Mouse (Mus musculus): ENCODE measurements around the gene Prdm10. TPM values are rescaled to one million over a fixed set of nuclear protein-coding genes. Genes with fewer than 3 reads are reported as not detected.
A peak's percentile ranks its signal among the peaks of the same experiment; 100 is the strongest.

The Prdm10 gene
- polyA plus RNA-seq, 1 experiment from 2014 or later = 1.1 TPM

DNA sequence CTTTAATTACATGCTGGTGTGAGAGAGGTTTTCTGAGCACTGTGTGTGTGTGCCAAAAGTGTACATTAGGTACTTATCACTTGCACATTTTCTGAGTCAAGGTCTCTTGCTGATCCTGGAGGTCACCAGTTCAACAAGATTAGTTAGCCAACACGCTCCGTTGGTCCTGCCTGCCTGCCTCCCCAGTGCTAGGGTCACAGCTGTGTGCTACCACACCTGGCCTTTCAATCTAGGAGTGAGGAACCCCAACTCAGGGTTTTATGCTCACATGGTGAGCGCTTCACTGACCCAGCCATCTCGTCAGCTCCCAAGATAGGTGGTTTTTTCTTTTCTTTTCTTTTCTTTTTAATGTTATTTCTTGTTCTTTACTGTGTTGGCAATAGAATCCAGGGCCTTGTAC is 11.6 kb downstream of the Prdm10 start:
- H3K9me3 ChIP-seq (ENCODE audit: control insufficient read depth, low read length) = no peaks in the 10 kb centered on the region
- WGBS = 72% methylated on average over 4 of the region's 4 CpGs

GRCm38 (mm10) chr9:31293208-31293607 is 12.9 kb downstream of the Prdm10 start:
- H3K27ac ChIP-seq (replicated peaks) = no peak overlapping the region
- H3K4me1 ChIP-seq (replicated peaks; ENCODE audit: control insufficient read depth, insufficient read depth) = no peaks in the 10 kb centered on the region
- H3K36me3 ChIP-seq (ENCODE audit: control insufficient read depth, insufficient read depth, low read length) = no peaks in the 10 kb centered on the region
- H3K27me3 ChIP-seq (ENCODE audit: control insufficient read depth, insufficient read depth, low read length) = no peaks in the 10 kb centered on the region
- DNase-seq (ENCODE audit: low spot score) (no peak), ATAC-seq (ENCODE audit: low FRiP score, low TSS enrichment) (no peak)
- 67% methylated on average over 2 of the region's 2 CpGs for WGBS
- H3K4me2 ChIP-seq (replicated peaks; ENCODE audit: low read depth) = no peak overlapping the region
- no peak overlapping the region for H3K9ac ChIP-seq (ENCODE audit: low read length)
- no peak overlapping the region for H3K4me3 ChIP-seq (ENCODE audit: low read depth, low read length)
- TF ChIP-seq EP300 (optimal IDR thresholded peaks at IDR 0.05) = no peak
- TF ChIP-seq CTCF (IDR thresholded peaks at IDR 0.05; ENCODE audit: low read depth) = no peak
- H3K9me3 ChIP-seq (ENCODE audit: control insufficient read depth, low read length) = no peaks in the 10 kb centered on the region

More for the DNA sequence above, 11.6 kb downstream of the Prdm10 start:
- H3K4me2 ChIP-seq (replicated peaks; ENCODE audit: low read depth) = no peak overlapping the region
- H3K36me3 ChIP-seq (ENCODE audit: control insufficient read depth, insufficient read depth, low read length) = no peaks in the 10 kb centered on the region
- no peak overlapping the region for H3K27ac ChIP-seq (replicated peaks)
- no peak overlapping the region for H3K9ac ChIP-seq (ENCODE audit: low read length)
- DNase-seq (ENCODE audit: low spot score) = no peak
- no peaks in the 10 kb centered on the region for H3K27me3 ChIP-seq (ENCODE audit: control insufficient read depth, insufficient read depth, low read length)
- H3K4me1 ChIP-seq (replicated peaks; ENCODE audit: control insufficient read depth, insufficient read depth) = no peaks in the 10 kb centered on the region
- TF ChIP-seq CTCF (IDR thresholded peaks at IDR 0.05; ENCODE audit: low read depth) (no peak), EP300 (optimal IDR thresholded peaks at IDR 0.05) (no peak)
- H3K4me3 ChIP-seq (ENCODE audit: low read depth, low read length) = no peak overlapping the region
- no peak for ATAC-seq (ENCODE audit: low FRiP score, low TSS enrichment)

DNA sequence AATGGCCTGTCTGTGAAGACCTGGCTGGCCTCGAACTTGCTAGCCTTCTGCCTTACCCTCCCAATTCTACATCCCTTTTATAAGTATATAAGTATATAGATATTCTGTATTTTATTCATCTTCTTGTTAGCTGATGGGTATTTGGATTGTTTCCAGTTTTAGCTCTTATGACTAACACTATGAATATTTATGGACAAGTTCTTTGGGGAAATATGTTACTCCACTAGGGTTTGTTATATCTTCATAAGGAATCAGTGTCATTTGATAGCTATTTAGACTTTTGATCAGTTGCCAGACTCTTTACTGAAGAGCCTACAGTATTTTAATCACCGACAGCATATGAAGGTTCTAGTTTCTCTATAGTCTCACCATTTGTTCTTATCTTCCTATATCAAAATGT is 15.0 kb downstream of the Prdm10 start:
- no peaks in the 10 kb centered on the region for H3K4me1 ChIP-seq (replicated peaks; ENCODE audit: control insufficient read depth, insufficient read depth)
- ATAC-seq (ENCODE audit: low FRiP score, low TSS enrichment) (no peak), DNase-seq (ENCODE audit: low spot score) (no peak)
- H3K4me2 ChIP-seq (replicated peaks; ENCODE audit: low read depth) = no peak overlapping the region
- 47% methylated on average over 2 of the region's 2 CpGs for WGBS
- TF ChIP-seq CTCF (IDR thresholded peaks at IDR 0.05; ENCODE audit: low read depth) (no peak), EP300 (optimal IDR thresholded peaks at IDR 0.05) (no peak)
- no peak overlapping the region for H3K4me3 ChIP-seq (ENCODE audit: low read depth, low read length)
- H3K9ac ChIP-seq (ENCODE audit: low read length) = no peak overlapping the region
- no peaks in the 10 kb centered on the region for H3K9me3 ChIP-seq (ENCODE audit: control insufficient read depth, low read length)
- H3K27me3 ChIP-seq (ENCODE audit: control insufficient read depth, insufficient read depth, low read length) = no peaks in the 10 kb centered on the region
- H3K27ac ChIP-seq (replicated peaks) = no peak overlapping the region
- H3K36me3 ChIP-seq (ENCODE audit: control insufficient read depth, insufficient read depth, low read length) = no peaks in the 10 kb centered on the region

GRCm38 (mm10) chr9:31296293-31296692 is 16.0 kb downstream of the Prdm10 start:
- no peak for ATAC-seq (ENCODE audit: low FRiP score, low TSS enrichment)
- no peak overlapping the region for H3K9ac ChIP-seq (ENCODE audit: low read length)
- H3K36me3 ChIP-seq (ENCODE audit: control insufficient read depth, insufficient read depth, low read length) = no peaks in the 10 kb centered on the region
- H3K27me3 ChIP-seq (ENCODE audit: control insufficient read depth, insufficient read depth, low read length) = no peaks in the 10 kb centered on the region
- no peaks in the 10 kb centered on the region for H3K9me3 ChIP-seq (ENCODE audit: control insufficient read depth, low read length)
- H3K4me3 ChIP-seq (ENCODE audit: low read depth, low read length) = no peak overlapping the region
- TF ChIP-seq EP300 (optimal IDR thresholded peaks at IDR 0.05) = no peak
- no peak for TF ChIP-seq CTCF (IDR thresholded peaks at IDR 0.05; ENCODE audit: low read depth)
- H3K4me1 ChIP-seq (replicated peaks; ENCODE audit: control insufficient read depth, insufficient read depth) = no peaks in the 10 kb centered on the region
- WGBS = 70% methylated on average over 3 of the region's 3 CpGs
- DNase-seq (ENCODE audit: low spot score) = no peak
- H3K27ac ChIP-seq (replicated peaks) = 0 out of 2 replicates have a peak overlapping the region, but pooled peaks have one; percentile 25
- no peak overlapping the region for H3K4me2 ChIP-seq (replicated peaks; ENCODE audit: low read depth)

DNA sequence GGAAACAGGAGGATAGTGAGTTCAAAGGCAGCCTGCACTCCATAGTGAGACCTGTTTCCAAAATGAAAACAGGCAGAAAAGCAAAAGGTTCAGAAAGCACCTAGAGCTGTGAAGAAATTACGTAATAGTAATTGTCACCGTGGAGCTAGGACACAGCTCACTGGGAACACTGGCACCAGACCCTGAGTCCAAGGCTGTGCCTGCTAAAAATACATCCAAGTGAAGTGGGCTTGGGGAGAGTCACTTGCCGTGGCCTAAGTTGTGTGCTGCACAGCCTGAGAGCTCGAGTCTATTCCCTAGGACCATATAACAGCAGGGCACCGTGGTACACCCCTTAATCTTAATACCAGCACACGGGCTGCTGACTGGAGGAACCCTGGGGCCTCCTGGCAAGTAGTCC is 18.4 kb downstream of the Prdm10 start:
- no peak overlapping the region for H3K9ac ChIP-seq (ENCODE audit: low read length)
- no peak overlapping the region for H3K4me2 ChIP-seq (replicated peaks; ENCODE audit: low read depth)
- ATAC-seq (ENCODE audit: low FRiP score, low TSS enrichment) (no peak), DNase-seq (ENCODE audit: low spot score) (no peak)
- no peak overlapping the region for H3K27ac ChIP-seq (replicated peaks)
- TF ChIP-seq EP300 (optimal IDR thresholded peaks at IDR 0.05) (no peak), CTCF (IDR thresholded peaks at IDR 0.05; ENCODE audit: low read depth) (no peak)
- no peaks in the 10 kb centered on the region for H3K27me3 ChIP-seq (ENCODE audit: control insufficient read depth, insufficient read depth, low read length)
- no peaks in the 10 kb centered on the region for H3K9me3 ChIP-seq (ENCODE audit: control insufficient read depth, low read length)
- no peaks in the 10 kb centered on the region for H3K4me1 ChIP-seq (replicated peaks; ENCODE audit: control insufficient read depth, insufficient read depth)
- WGBS = 79% methylated on average over 6 of the region's 6 CpGs
- no peak overlapping the region for H3K4me3 ChIP-seq (ENCODE audit: low read depth, low read length)
- no peaks in the 10 kb centered on the region for H3K36me3 ChIP-seq (ENCODE audit: control insufficient read depth, insufficient read depth, low read length)

- no peak overlapping the region for H3K4me2 ChIP-seq (replicated peaks; ENCODE audit: low read depth)
- 69% methylated on average over 5 of the region's 5 CpGs for WGBS
- DNase-seq (ENCODE audit: low spot score) (no peak), ATAC-seq (ENCODE audit: low FRiP score, low TSS enrichment) (no peak)
- no peaks in the 10 kb centered on the region for H3K27me3 ChIP-seq (ENCODE audit: control insufficient read depth, insufficient read depth, low read length)
- TF ChIP-seq EP300 (optimal IDR thresholded peaks at IDR 0.05) = no peak
- no peak for TF ChIP-seq CTCF (IDR thresholded peaks at IDR 0.05; ENCODE audit: low read depth)
- H3K36me3 ChIP-seq (ENCODE audit: control insufficient read depth, insufficient read depth, low read length) = no peaks in the 10 kb centered on the region
- no peak overlapping the region for H3K4me3 ChIP-seq (ENCODE audit: low read depth, low read length)
- H3K4me1 ChIP-seq (replicated peaks; ENCODE audit: control insufficient read depth, insufficient read depth) = no peaks in the 10 kb centered on the region
- no peaks in the 10 kb centered on the region for H3K9me3 ChIP-seq (ENCODE audit: control insufficient read depth, low read length)
- no peak overlapping the region for H3K27ac ChIP-seq (replicated peaks)
- no peak overlapping the region for H3K9ac ChIP-seq (ENCODE audit: low read length)
Observed at GRCm38 (mm10) chr9:31300525-31300924, 20.2 kb downstream of the Prdm10 start.
